Mouse (Mus musculus) cortical plate, adult 2 months (tissue): ENCODE data around the gene Ptprn2. TPM values are rescaled to one million over a fixed set of nuclear protein-coding genes. Genes with fewer than 3 reads are reported as not detected.
A peak's percentile ranks its signal among the peaks of the same experiment; 100 is the strongest.

Experiments
- H3K27ac ChIP-seq: fragments of 200-500 bp; 2 replicates; pipeline ENCODE4 v1.5.1; 2012; ENCODE audit warnings: low read length, control low read depth, inconsistent platforms; ENCODE audit not compliant: insufficient read depth
- H3K4me1 ChIP-seq: fragments of 200-500 bp; 2 replicates; pipeline ENCODE4 v1.6.1; 2011; ENCODE audit warnings: low read length; ENCODE audit not compliant: control insufficient read depth, insufficient read depth
- H3K4me3 ChIP-seq: fragments of 200-500 bp; 2 replicates; pipeline ENCODE4 v1.5.1; 2011; ENCODE audit warnings: mild to moderate bottlenecking, low read length, control low read depth; ENCODE audit not compliant: insufficient read depth
- CTCF ChIP-seq: fragments of 200-500 bp; IDR thresholded peaks from 2 replicates; pipeline ENCODE4 v1.5.1; 2011; ENCODE audit warnings: mild to moderate bottlenecking, control low read depth, low read length; ENCODE audit not compliant: insufficient read depth; ENCODE audit errors: extremely low read depth
- POLR2A ChIP-seq: fragments of 200-500 bp; IDR thresholded peaks from 2 replicates; pipeline ENCODE4 v1.6.1; 2011; ENCODE audit warnings: mild to moderate bottlenecking, low read length, control low read depth; ENCODE audit not compliant: insufficient read depth; ENCODE audit errors: extremely low read depth
- polyA plus RNA-seq: library from polyadenylated mRNA; depleted of rRNA; stranded (reverse); fragments of >200 nt; gene quantifications from 2 replicates; pipeline ENCODE4 v1.2.3, GENCODE M21; 2012

The Ptprn2 gene
- polyA plus RNA-seq, 1 experiment: 165 TPM

- H3K4me1 ChIP-seq: peaks cover 12% of the 10 kb centered on the region
- no peak overlapping the region for H3K27ac ChIP-seq
- no peak overlapping the region for H3K4me3 ChIP-seq
- TF ChIP-seq POLR2A: no peak
- no peak for TF ChIP-seq CTCF
Observed at GRCm38 (mm10) chr12:117260391-117261164, 775.1 kb downstream of the Ptprn2 start.

- Histone ChIP-seq H3K27ac (no peak overlapping the region), H3K4me3 (no peak overlapping the region), H3K4me1 (peaks cover 12% of the 10 kb centered on the region)
- TF ChIP-seq CTCF (no peak), POLR2A (no peak)
Observed at GRCm38 (mm10) chr12:117261165-117261440, 775.6 kb downstream of the Ptprn2 start.

GRCm38 (mm10) chr12:117262003-117262402 is 776.5 kb downstream of the Ptprn2 start:
- Histone ChIP-seq H3K4me1 (peaks cover 8% of the 10 kb centered on the region), H3K4me3 (no peak overlapping the region), H3K27ac (peak overlapping the region; percentile 21; the same call in 1 of the 2 replicates)
- no peak for TF ChIP-seq CTCF
- no peak for TF ChIP-seq POLR2A

GRCm38 (mm10) chr12:117263081-117263480 is 777.6 kb downstream of the Ptprn2 start:
- H3K27ac ChIP-seq: no peak overlapping the region

GRCm38 (mm10) chr12:117265211-117265610 is 779.7 kb downstream of the Ptprn2 start:
- Histone ChIP-seq H3K27ac (no peak overlapping the region), H3K4me3 (no peak overlapping the region)
- no peak for TF ChIP-seq CTCF
- no peak for TF ChIP-seq POLR2A

More at GRCm38 (mm10) chr12:117263081-117263480, 777.6 kb downstream of the Ptprn2 start:
- H3K4me1 ChIP-seq: peaks cover 7% of the 10 kb centered on the region; the same call in 1 of the 2 replicates
- H3K4me3 ChIP-seq: no peak overlapping the region
- TF ChIP-seq CTCF (no peak), POLR2A (no peak)

GRCm38 (mm10) chr12:117268543-117269172 is 783.1 kb downstream of the Ptprn2 start:
- H3K27ac ChIP-seq: no peak overlapping the region
- TF ChIP-seq CTCF (no peak), POLR2A (no peak)

More at GRCm38 (mm10) chr12:117265211-117265610, 779.7 kb downstream of the Ptprn2 start:
- peaks cover 7% of the 10 kb centered on the region for H3K4me1 ChIP-seq

GRCm38 (mm10) chr12:117269310-117269709 is 783.8 kb downstream of the Ptprn2 start:
- H3K4me1 ChIP-seq: peaks cover 8% of the 10 kb centered on the region
- H3K27ac ChIP-seq: no peak overlapping the region
- TF ChIP-seq POLR2A (no peak), CTCF (no peak)
- no peak overlapping the region for H3K4me3 ChIP-seq

More at GRCm38 (mm10) chr12:117268543-117269172, 783.1 kb downstream of the Ptprn2 start:
- Histone ChIP-seq H3K4me1 (peaks cover 5% of the 10 kb centered on the region), H3K4me3 (no peak overlapping the region)

GRCm38 (mm10) chr12:117270199-117270598 is 784.7 kb downstream of the Ptprn2 start:
- H3K4me1 ChIP-seq: peaks cover 10% of the 10 kb centered on the region
- no peak overlapping the region for H3K4me3 ChIP-seq
- H3K27ac ChIP-seq: no peak overlapping the region
- no peak for TF ChIP-seq POLR2A
- TF ChIP-seq CTCF: no peak

- Histone ChIP-seq H3K27ac (no peak overlapping the region), H3K4me1 (peaks cover 8% of the 10 kb centered on the region), H3K4me3 (no peak overlapping the region)
- no peak for TF ChIP-seq POLR2A
- no peak for TF ChIP-seq CTCF
Observed at GRCm38 (mm10) chr12:117273166-117273565, 787.6 kb downstream of the Ptprn2 start.

GRCm38 (mm10) chr12:117274576-117274975 is 789.1 kb downstream of the Ptprn2 start:
- no peak for TF ChIP-seq CTCF
- no peak for TF ChIP-seq POLR2A
- Histone ChIP-seq H3K4me3 (no peak overlapping the region), H3K27ac (no peak overlapping the region), H3K4me1 (peaks cover 8% of the 10 kb centered on the region)
